Mouse (Mus musculus): ENCODE data around the gene Ddx4. TPM values are rescaled to one million over a fixed set of nuclear protein-coding genes. Genes with fewer than 3 reads are reported as not detected.

Gene Ddx4
- polyA plus RNA-seq (2012; ENCODE audit: insufficient read depth, insufficient read length, low replicate concordance, missing spikeins): not detected in 2 replicates

GRCm38 (mm10) chr13:112652205-112652604, at the start of gene Ddx4:
Gene Ddx4 (minus strand): TSS chr13:112652475.
- TF ChIP-seq POLR2A (IDR thresholded peaks at IDR 0.05; ENCODE audit: insufficient read depth, low read depth, low read length): no peak
- no peak for TF ChIP-seq CTCF (IDR thresholded peaks at IDR 0.05; ENCODE audit: insufficient read depth, low read depth, low read length)
- H3K27ac ChIP-seq (ENCODE audit: insufficient read depth, low read depth, low read length): no peak within 1 kb of the TSS
- WGBS: 85% methylated on average over 45 of the region's 45 CpGs
- H3K4me3 ChIP-seq (ENCODE audit: insufficient read depth, low read depth, low read length): no peak within 1 kb of the TSS
- H3K4me1 ChIP-seq (ENCODE audit: control insufficient read depth, insufficient read depth, low read length): no peaks in the 10 kb centered on the region

- H3K4me1 ChIP-seq (ENCODE audit: control insufficient read depth, insufficient read depth, low read length): no peaks in the 10 kb centered on the region
- TF ChIP-seq POLR2A (IDR thresholded peaks at IDR 0.05; ENCODE audit: insufficient read depth, low read depth, low read length): no peak
- no peak for TF ChIP-seq CTCF (IDR thresholded peaks at IDR 0.05; ENCODE audit: insufficient read depth, low read depth, low read length)
- H3K4me3 ChIP-seq (ENCODE audit: insufficient read depth, low read depth, low read length): no peak overlapping the region
- 84% methylated on average over 8 of the region's 8 CpGs for WGBS
- H3K27ac ChIP-seq (ENCODE audit: insufficient read depth, low read depth, low read length): no peak overlapping the region
Observed at GRCm38 (mm10) chr13:112701256-112701655, 49.0 kb upstream of the Ddx4 start.

DNA sequence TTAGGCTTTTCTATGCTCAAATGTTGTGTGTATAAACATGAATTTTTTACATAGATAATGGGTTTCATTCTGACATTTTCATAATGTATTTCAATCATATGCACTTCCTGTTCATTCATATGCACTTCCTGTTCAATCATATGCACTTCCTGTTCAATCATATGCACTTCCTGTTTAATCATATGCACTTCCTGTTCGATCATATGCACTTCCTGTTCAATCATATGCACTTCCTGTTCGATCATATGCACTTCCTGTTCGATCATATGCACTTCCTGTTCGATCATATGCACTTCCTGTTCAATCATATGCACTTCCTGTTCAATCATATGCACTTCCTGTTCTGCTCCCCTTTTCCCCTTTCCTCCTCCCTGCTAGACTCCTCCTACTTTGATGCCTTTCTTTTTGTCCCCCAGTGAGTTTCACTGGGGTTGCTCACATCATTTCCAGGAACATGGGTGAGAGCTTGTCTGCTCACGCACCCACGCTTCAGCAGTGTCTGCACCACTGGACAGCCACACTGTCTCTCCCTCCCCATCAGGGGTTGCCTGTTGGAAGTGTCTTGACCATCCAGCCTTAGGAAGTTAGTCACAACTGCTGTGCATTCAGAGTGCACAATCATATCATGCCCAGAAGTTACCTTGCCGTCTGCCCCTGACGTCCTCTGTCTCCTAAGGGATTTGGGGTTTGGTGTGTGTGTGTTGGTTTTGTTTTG, 43.4 kb upstream of the Ddx4 start:
- Histone ChIP-seq H3K27ac (ENCODE audit: insufficient read depth, low read depth, low read length) (no peak overlapping the region), H3K4me3 (ENCODE audit: insufficient read depth, low read depth, low read length) (no peak overlapping the region), H3K4me1 (ENCODE audit: control insufficient read depth, insufficient read depth, low read length) (no peaks in the 10 kb centered on the region)
- whole genome bisulfite sequencing: 95% methylated on average over 8 of the region's 8 CpGs
- TF ChIP-seq CTCF (IDR thresholded peaks at IDR 0.05; ENCODE audit: insufficient read depth, low read depth, low read length): no peak
- no peak for TF ChIP-seq POLR2A (IDR thresholded peaks at IDR 0.05; ENCODE audit: insufficient read depth, low read depth, low read length)

DNA sequence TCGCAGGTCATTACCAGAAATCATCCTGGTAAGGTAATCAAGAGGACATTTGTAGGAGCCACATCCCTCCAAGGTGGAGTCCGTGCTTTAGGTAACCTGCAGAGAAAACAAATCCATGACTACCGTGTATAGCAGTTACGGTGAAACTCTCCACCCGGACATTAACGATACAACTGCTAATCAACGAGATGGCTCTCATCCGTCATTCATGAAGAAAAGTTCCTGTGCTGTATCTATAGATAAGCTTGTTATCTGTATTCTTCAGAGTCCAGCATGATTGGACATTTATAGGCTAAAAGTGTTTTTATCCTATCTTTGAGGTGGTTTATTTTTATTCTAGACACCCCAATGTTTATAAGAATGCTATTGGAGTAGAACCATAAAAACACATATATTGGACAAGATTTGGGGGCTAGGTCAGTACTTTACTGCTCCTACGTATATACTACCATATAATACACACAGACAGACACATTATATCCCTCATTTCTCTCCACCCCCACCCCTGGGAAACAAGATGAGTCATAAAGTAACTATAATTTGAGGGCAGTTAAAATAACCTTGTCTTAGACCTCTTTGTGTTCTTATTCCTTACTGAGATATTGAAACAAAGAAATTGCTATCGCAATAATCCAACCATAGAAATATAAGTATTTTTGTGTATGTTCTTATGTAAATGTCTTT, 40.7 kb upstream of the Ddx4 start:
- H3K4me1 ChIP-seq (ENCODE audit: control insufficient read depth, insufficient read depth, low read length): no peaks in the 10 kb centered on the region
- H3K4me3 ChIP-seq (ENCODE audit: insufficient read depth, low read depth, low read length): no peak overlapping the region
- H3K27ac ChIP-seq (ENCODE audit: insufficient read depth, low read depth, low read length): no peak overlapping the region
- WGBS: 93% methylated on average over 10 of the region's 10 CpGs
- no peak for TF ChIP-seq CTCF (IDR thresholded peaks at IDR 0.05; ENCODE audit: insufficient read depth, low read depth, low read length)
- TF ChIP-seq POLR2A (IDR thresholded peaks at IDR 0.05; ENCODE audit: insufficient read depth, low read depth, low read length): no peak

DNA sequence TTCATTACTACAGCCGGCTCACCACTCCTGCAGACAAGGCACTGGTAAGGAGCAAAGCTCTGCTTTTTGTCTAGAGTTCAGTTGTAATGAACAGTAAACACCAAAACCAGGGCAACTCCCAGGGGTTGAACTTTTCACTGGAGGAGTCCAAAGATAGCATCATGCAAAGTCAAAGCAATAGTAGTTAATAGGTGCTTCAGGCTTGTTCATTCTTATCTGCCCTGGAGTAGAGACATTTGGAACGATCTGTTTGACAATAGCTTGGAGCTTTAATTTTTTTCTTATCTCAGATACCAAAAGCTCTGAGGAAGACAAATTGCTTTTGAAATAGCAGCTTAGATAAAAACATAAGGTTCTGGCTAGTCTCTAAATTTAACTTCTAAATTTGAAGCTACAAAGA, 33.9 kb upstream of the Ddx4 start:
- TF ChIP-seq CTCF (IDR thresholded peaks at IDR 0.05; ENCODE audit: insufficient read depth, low read depth, low read length) (no peak), POLR2A (IDR thresholded peaks at IDR 0.05; ENCODE audit: insufficient read depth, low read depth, low read length) (no peak)
- WGBS: 39% methylated on average over 2 of the region's 2 CpGs
- Histone ChIP-seq H3K4me1 (ENCODE audit: control insufficient read depth, insufficient read depth, low read length) (peaks cover 9% of the 10 kb centered on the region), H3K4me3 (ENCODE audit: insufficient read depth, low read depth, low read length) (no peak overlapping the region), H3K27ac (ENCODE audit: insufficient read depth, low read depth, low read length) (no peak overlapping the region)

DNA sequence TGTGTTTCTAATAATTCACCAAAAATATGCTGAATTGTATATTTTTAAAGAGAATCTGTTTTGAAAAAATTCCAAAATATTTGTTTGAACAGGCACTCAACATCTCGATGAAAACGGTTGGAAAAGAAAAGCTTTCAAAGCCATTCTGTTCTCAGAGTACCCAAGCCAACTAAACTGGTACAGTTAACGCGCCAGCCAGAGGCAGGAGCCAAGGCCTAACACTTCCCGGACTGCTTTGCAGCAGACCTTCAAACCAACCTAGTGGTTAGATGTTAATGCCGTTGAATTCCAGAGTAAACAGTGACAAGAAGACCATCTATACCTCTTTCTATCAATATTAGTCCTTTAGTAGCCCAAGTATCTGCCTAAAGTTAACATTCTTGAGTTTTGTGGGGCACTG, 31.7 kb upstream of the Ddx4 start:
- Histone ChIP-seq H3K27ac (ENCODE audit: insufficient read depth, low read depth, low read length) (no peak overlapping the region), H3K4me1 (ENCODE audit: control insufficient read depth, insufficient read depth, low read length) (peaks cover 9% of the 10 kb centered on the region), H3K4me3 (ENCODE audit: insufficient read depth, low read depth, low read length) (no peak overlapping the region)
- no peak for TF ChIP-seq CTCF (IDR thresholded peaks at IDR 0.05; ENCODE audit: insufficient read depth, low read depth, low read length)
- no peak for TF ChIP-seq POLR2A (IDR thresholded peaks at IDR 0.05; ENCODE audit: insufficient read depth, low read depth, low read length)
- 48% methylated on average over 6 of the region's 6 CpGs for WGBS

- no peak overlapping the region for H3K27ac ChIP-seq (ENCODE audit: insufficient read depth, low read depth, low read length)
- 64% methylated on average over 2 of the region's 2 CpGs for WGBS
- TF ChIP-seq CTCF (IDR thresholded peaks at IDR 0.05; ENCODE audit: insufficient read depth, low read depth, low read length) (no peak), POLR2A (IDR thresholded peaks at IDR 0.05; ENCODE audit: insufficient read depth, low read depth, low read length) (no peak)
- H3K4me3 ChIP-seq (ENCODE audit: insufficient read depth, low read depth, low read length): no peak overlapping the region
- peaks cover 9% of the 10 kb centered on the region for H3K4me1 ChIP-seq (ENCODE audit: control insufficient read depth, insufficient read depth, low read length)
Observed at GRCm38 (mm10) chr13:112683312-112683711, 31.0 kb upstream of the Ddx4 start.

GRCm38 (mm10) chr13:112678154-112678553, 25.9 kb upstream of the Ddx4 start:
- Histone ChIP-seq H3K4me3 (ENCODE audit: insufficient read depth, low read depth, low read length) (no peak overlapping the region), H3K27ac (ENCODE audit: insufficient read depth, low read depth, low read length) (no peak overlapping the region), H3K4me1 (ENCODE audit: control insufficient read depth, insufficient read depth, low read length) (peaks cover 2% of the 10 kb centered on the region; the same call in 1 of the 2 replicates)
- WGBS: 90% methylated on average over 4 of the region's 4 CpGs
- TF ChIP-seq POLR2A (IDR thresholded peaks at IDR 0.05; ENCODE audit: insufficient read depth, low read depth, low read length) (no peak), CTCF (IDR thresholded peaks at IDR 0.05; ENCODE audit: insufficient read depth, low read depth, low read length) (no peak)

- no peak overlapping the region for H3K27ac ChIP-seq (ENCODE audit: insufficient read depth, low read depth, low read length)
Observed at GRCm38 (mm10) chr13:112673899-112674447, 21.7 kb upstream of the Ddx4 start.

More at GRCm38 (mm10) chr13:112673899-112674447, 21.7 kb upstream of the Ddx4 start:
- no peak overlapping the region for H3K4me3 ChIP-seq (ENCODE audit: insufficient read depth, low read depth, low read length)
- TF ChIP-seq CTCF (IDR thresholded peaks at IDR 0.05; ENCODE audit: insufficient read depth, low read depth, low read length) (no peak), POLR2A (IDR thresholded peaks at IDR 0.05; ENCODE audit: insufficient read depth, low read depth, low read length) (no peak)
- no peaks in the 10 kb centered on the region; the same call in 1 of the 2 replicates for H3K4me1 ChIP-seq (ENCODE audit: control insufficient read depth, insufficient read depth, low read length)
- WGBS: 6% methylated on average over 9 of the region's 9 CpGs

Data from olfactory bulb, adult 2 months (tissue).